Comparison of ENCODE assay signal across 19 mouse cellular contexts in genomic region chr17:74440486-74440885, GRCm38 (mm10). TPM values are rescaled to one million over a fixed set of nuclear protein-coding genes. Genes with fewer than 3 reads are reported as not detected.
DNase-seq lines count a peak whose midpoint lies in the region; ATAC-seq and TF ChIP-seq lines count a peak whose summit lies in the region.
"Had no signal": no experiment of that assay in that cellular context is flagged by ENCODE, and none has a peak within 500 bp of the region (broad histone marks: within the 10 kb centered on the region; RNA-seq: fewer than 3 reads in every experiment).

No protein-coding gene starts in this region.

- no peak overlapping the region for H3K9ac ChIP-seq in lung, postnatal 0 days (replicated peaks; ENCODE audit: low read depth)
- no peak overlapping the region for H3K9ac ChIP-seq in MEL (ENCODE audit: control insufficient read depth, low read depth, low read length, poor library complexity, severe bottlenecking)
- H3K9ac ChIP-seq in kidney, embryonic 14.5 days (ENCODE audit: low read depth, low read length) = no peak overlapping the region
- H3K9ac ChIP-seq in midbrain, embryonic 13.5 days (replicated peaks) = no peak overlapping the region
- H3K9ac ChIP-seq: embryonic facial prominence, embryonic 12.5 days; forebrain, embryonic 13.5 days; liver, embryonic 14.5 days had no signal

- 57% methylated on average over 5 of the region's 5 CpGs for WGBS in lung, postnatal 0 days
- 50% methylated on average over 5 of the region's 5 CpGs for WGBS in lung, adult 2 months
- 70% methylated on average over 5 of the region's 5 CpGs for WGBS in kidney, embryonic 14.5 days
- 90% methylated on average over 5 of the region's 5 CpGs for WGBS in midbrain, embryonic 13.5 days

- DNase-seq in lung, postnatal 0 days (ENCODE audit: low spot score) = peak; percentile 27
- DNase-seq in lung, adult 2 months = no peak
- peak; percentile 74 for DNase-seq in MEL (ENCODE audit: low read depth, low spot score)
- DNase-seq in splenic B cell, adult 2 months (ENCODE audit: low read depth, low spot score) = peak; percentile 77
- DNase-seq: cerebellum, adult 9-10 months; gastrocnemius, postnatal 10 days; kidney, adult 9 months; kidney, postnatal 36 days; layer of hippocampus, adult 9-11 months; lung, postnatal 10 days; right cerebral cortex, postnatal 4 days had no signal

- TF ChIP-seq RAD21 in MEL (IDR thresholded peaks at IDR 0.05; ENCODE audit: low read depth, low read length) = no peak

- H3K9me3 ChIP-seq in lung, postnatal 0 days (ENCODE audit: low read length) = no peaks in the 10 kb centered on the region
- H3K9me3 ChIP-seq in MEL (replicated peaks; ENCODE audit: insufficient read depth, low read length) = no peaks in the 10 kb centered on the region
- H3K9me3 ChIP-seq in kidney, embryonic 14.5 days (ENCODE audit: control insufficient read depth, low read length) = no peaks in the 10 kb centered on the region
- no peaks in the 10 kb centered on the region for H3K9me3 ChIP-seq in midbrain, embryonic 13.5 days
- H3K9me3 ChIP-seq: embryonic facial prominence, embryonic 12.5 days; forebrain, embryonic 13.5 days had no signal

- H3K4me3 ChIP-seq in lung, postnatal 0 days (ENCODE audit: low read depth, low read length) = no peak overlapping the region
- H3K4me3 ChIP-seq in lung, adult 2 months (replicated peaks; ENCODE audit: extremely low read depth, low read depth, low read length) = no peak overlapping the region
- H3K4me3 ChIP-seq in MEL (ENCODE audit: control insufficient read depth in 1 of 2, insufficient read depth in 1 of 2, low read depth in 2 of 2, low read length in 2 of 2) = no peak overlapping the region
- H3K4me3 ChIP-seq in kidney, embryonic 14.5 days (ENCODE audit: low read length) = no peak overlapping the region
- H3K4me3 ChIP-seq in midbrain, embryonic 13.5 days (replicated peaks) = no peak overlapping the region
- H3K4me3 ChIP-seq: embryonic facial prominence, embryonic 12.5 days; erythroblast, embryonic 14.5 days; forebrain, embryonic 13.5 days; left cerebral cortex, adult 2 months had no signal

- H3K27me3 ChIP-seq in lung, postnatal 0 days (replicated peaks; ENCODE audit: insufficient read depth, low read length) = no peaks in the 10 kb centered on the region
- H3K27me3 ChIP-seq in MEL (ENCODE audit: control insufficient read depth in 1 of 2, insufficient read depth in 2 of 2, low read length in 2 of 2) = no peaks in the 10 kb centered on the region
- no peaks in the 10 kb centered on the region for H3K27me3 ChIP-seq in splenic B cell, adult 2 months (ENCODE audit: control insufficient read depth, insufficient read depth, low read length, poor library complexity, severe bottlenecking)
- no peaks in the 10 kb centered on the region for H3K27me3 ChIP-seq in kidney, embryonic 14.5 days (ENCODE audit: control insufficient read depth, insufficient read depth, low read length)
- H3K27me3 ChIP-seq in midbrain, embryonic 13.5 days = no peaks in the 10 kb centered on the region
- H3K27me3 ChIP-seq: embryonic facial prominence, embryonic 12.5 days; forebrain, embryonic 13.5 days had no signal

- H3K36me3 ChIP-seq in lung, postnatal 0 days (ENCODE audit: insufficient read depth, low read length) = no peaks in the 10 kb centered on the region
- peaks cover 0 to 6% of the 10 kb centered on the region in 2 experiments; a peak in 2 of 4 replicates for H3K36me3 ChIP-seq in MEL (ENCODE audit: control insufficient read depth in 1 of 2, insufficient read depth in 2 of 2, low read length in 2 of 2)
- peaks cover 7% of the 10 kb centered on the region; the same call in 1 of the 2 replicates for H3K36me3 ChIP-seq in splenic B cell, adult 2 months (ENCODE audit: control insufficient read depth, insufficient read depth, low read length, poor library complexity, severe bottlenecking)
- no peaks in the 10 kb centered on the region for H3K36me3 ChIP-seq in kidney, embryonic 14.5 days (ENCODE audit: control insufficient read depth, insufficient read depth, low read length)
- H3K36me3 ChIP-seq in midbrain, embryonic 13.5 days = no peaks in the 10 kb centered on the region
- H3K36me3 ChIP-seq: embryonic facial prominence, embryonic 12.5 days had no signal

- TF ChIP-seq POLR2A in lung, adult 2 months (IDR thresholded peaks at IDR 0.05; ENCODE audit: borderline replicate concordance, extremely low read depth, low read depth, low read length) = no peak
- TF ChIP-seq POLR2A in MEL (IDR thresholded peaks at IDR 0.05; ENCODE audit: control insufficient read depth in 1 of 2, insufficient read depth in 1 of 2, low read depth in 1 of 2, low read length in 2 of 2, poor library complexity in 1 of 2) = no peak

- no peak overlapping the region for H3K4me2 ChIP-seq in lung, postnatal 0 days (replicated peaks; ENCODE audit: low read depth, low read length)
- no peak overlapping the region for H3K4me2 ChIP-seq in kidney, embryonic 14.5 days (replicated peaks; ENCODE audit: low read depth, low read length)
- no peak overlapping the region for H3K4me2 ChIP-seq in midbrain, embryonic 13.5 days (replicated peaks)
- H3K4me2 ChIP-seq: embryonic facial prominence, embryonic 12.5 days; forebrain, embryonic 13.5 days had no signal

- H3K79me2 ChIP-seq in MEL (ENCODE audit: control insufficient read depth, insufficient read depth, low read length, poor library complexity) = no peaks in the 10 kb centered on the region

- TF ChIP-seq CTCF in lung, postnatal 0 days (IDR thresholded peaks at IDR 0.05) = no peak
- TF ChIP-seq CTCF in lung, adult 2 months (IDR thresholded peaks at IDR 0.05; ENCODE audit: insufficient read depth, low read length) = no peak
- TF ChIP-seq CTCF in MEL (IDR thresholded peaks at IDR 0.05 in 2 of 3, conservative IDR thresholded peaks at IDR 0.05 in 1 of 3; ENCODE audit: control insufficient read depth in 1 of 3, insufficient read depth in 1 of 3, low read depth in 2 of 3, low read length in 3 of 3, poor library complexity in 1 of 3, severe bottlenecking in 1 of 3) = no peak

- no peaks in the 10 kb centered on the region for H3K4me1 ChIP-seq in lung, postnatal 0 days (ENCODE audit: insufficient read depth, low read depth, low read length)
- no peaks in the 10 kb centered on the region for H3K4me1 ChIP-seq in lung, adult 2 months (ENCODE audit: control insufficient read depth, insufficient read depth, low read length)
- peaks cover 0 to 6% of the 10 kb centered on the region in 2 experiments; a peak in 2 of 4 replicates for H3K4me1 ChIP-seq in MEL (ENCODE audit: control insufficient read depth in 1 of 2, insufficient read depth in 2 of 2, low read length in 2 of 2)
- H3K4me1 ChIP-seq in kidney, embryonic 14.5 days (ENCODE audit: control insufficient read depth, insufficient read depth, low read length) = no peaks in the 10 kb centered on the region
- no peaks in the 10 kb centered on the region for H3K4me1 ChIP-seq in midbrain, embryonic 13.5 days (replicated peaks)
- H3K4me1 ChIP-seq: embryonic facial prominence, embryonic 12.5 days; forebrain, embryonic 13.5 days had no signal

- ATAC-seq in lung, postnatal 0 days = no peak
- peak; percentile 97 to 98 for ATAC-seq in hematopoietic stem cell, adult 5-6 weeks (replicated peaks in 1 of 2; ENCODE audit: insufficient read depth in 1 of 2, low FRiP score in 2 of 2, low TSS enrichment in 1 of 2, low read depth in 1 of 2, poor library complexity in 2 of 2, severe bottlenecking in 2 of 2)
- ATAC-seq in kidney, embryonic 14.5 days (ENCODE audit: low FRiP score, low TSS enrichment) = no peak
- ATAC-seq in midbrain, embryonic 13.5 days = no peak
- ATAC-seq: forebrain, embryonic 13.5 days had no signal

- no peak overlapping the region for H3K27ac ChIP-seq in lung, postnatal 0 days (ENCODE audit: low read length)
- no peak overlapping the region for H3K27ac ChIP-seq in MEL (ENCODE audit: control insufficient read depth, low read depth, low read length)
- H3K27ac ChIP-seq in kidney, embryonic 14.5 days (ENCODE audit: low read depth, low read length) = no peak overlapping the region
- no peak overlapping the region for H3K27ac ChIP-seq in midbrain, embryonic 13.5 days
- H3K27ac ChIP-seq: embryonic facial prominence, embryonic 12.5 days; forebrain, embryonic 13.5 days; left cerebral cortex, adult 2 months; liver, embryonic 14.5 days had no signal

- TF ChIP-seq EP300 in lung, postnatal 0 days (IDR thresholded peaks at IDR 0.05) = no peak
- no peak for TF ChIP-seq EP300 in MEL (IDR thresholded peaks at IDR 0.05; ENCODE audit: low read depth in 1 of 2, low read length in 2 of 2)

TF ChIP-seq in MEL, 35 proteins besides CTCF, POLR2A, EP300 and RAD21 (continues in another document):
- no peak for TF ChIP-seq POLR2AphosphoS5 (IDR thresholded peaks at IDR 0.05; ENCODE audit: borderline replicate concordance, low read depth, low read length)

RNA-seq across cellular contexts. Expression of gene Nlrc4, which starts 18.5 kb away (rescaled TPM):
- polyA plus RNA-seq in lung, postnatal 0 days (2015; fragmentation: Nextera tagmentation; extraction: Ambion mirVana) = 0.53 and 0.77 TPM in 2 replicates
- polyA plus RNA-seq in lung, adult 2 months (2012; rRNA removed) = 0.52 and 0.62 TPM in 2 replicates
- total RNA-seq in MEL (2012; rRNA removed) = 0.04 and 0.10 TPM in 2 replicates
- under 1 TPM in 1 of 2 experiments, not detected in 1; 0.47 TPM for polyA plus RNA-seq in MEL (2012; ENCODE audit: insufficient read depth in 1 of 2, insufficient read length in 2 of 2, low read depth in 1 of 2, low replicate concordance in 2 of 2, missing spikeins in 1 of 2)
- total RNA-seq in hematopoietic stem cell, adult 5-6 weeks (2017) = 1.7 and 3.2 TPM in 2 replicates
- 0.41 and 0.43 TPM in 2 replicates for polyA plus RNA-seq in kidney, embryonic 14.5 days (2014; fragmentation: Nextera tagmentation; extraction: Ambion mirVana)
- 0.31 and 0.39 TPM in 2 replicates for polyA plus RNA-seq in midbrain, embryonic 13.5 days (2015; fragmentation: Nextera tagmentation; extraction: Ambion mirVana)
- polyA plus RNA-seq: erythroblast, embryonic 14.5 days had no signal

RNA-seq across cellular contexts. Expression of gene Slc30a6, which starts 45.1 kb away (rescaled TPM):
- polyA plus RNA-seq in lung, postnatal 0 days (2015; fragmentation: Nextera tagmentation; extraction: Ambion mirVana) = 26.7 and 28.6 TPM in 2 replicates
- polyA plus RNA-seq in lung, adult 2 months (2012; rRNA removed) = 14.8 and 20.5 TPM in 2 replicates
- 13.9 and 15.5 TPM in 2 replicates for total RNA-seq in MEL (2012; rRNA removed)
- 10 to 100 TPM in 1 of 2 experiments, not detected in 1; 19.4 TPM for polyA plus RNA-seq in MEL (2012; ENCODE audit: insufficient read depth in 1 of 2, insufficient read length in 2 of 2, low read depth in 1 of 2, low replicate concordance in 2 of 2, missing spikeins in 1 of 2)
- total RNA-seq in hematopoietic stem cell, adult 5-6 weeks (2017) = 12.9 and 16.6 TPM in 2 replicates
- 46.2 and 47.4 TPM in 2 replicates for polyA plus RNA-seq in kidney, embryonic 14.5 days (2014; fragmentation: Nextera tagmentation; extraction: Ambion mirVana)
- polyA plus RNA-seq in midbrain, embryonic 13.5 days (2015; fragmentation: Nextera tagmentation; extraction: Ambion mirVana) = 29.9 and 33.6 TPM in 2 replicates

RNA-seq across cellular contexts. Expression of gene Yipf4, which starts 48.8 kb away (rescaled TPM):
- polyA plus RNA-seq in lung, postnatal 0 days (2015; fragmentation: Nextera tagmentation; extraction: Ambion mirVana) = 106 and 112 TPM in 2 replicates
- polyA plus RNA-seq in lung, adult 2 months (2012; rRNA removed) = 66.3 and 194 TPM in 2 replicates
- 24.3 and 24.4 TPM in 2 replicates for total RNA-seq in MEL (2012; rRNA removed)
- polyA plus RNA-seq in MEL (2012; ENCODE audit: insufficient read depth in 1 of 2, insufficient read length in 2 of 2, low read depth in 1 of 2, low replicate concordance in 2 of 2, missing spikeins in 1 of 2) = 10 to 100 TPM in 1 of 2 experiments, not detected in 1; 31.7 TPM
- 45.7 and 57.2 TPM in 2 replicates for total RNA-seq in hematopoietic stem cell, adult 5-6 weeks (2017)
- polyA plus RNA-seq in kidney, embryonic 14.5 days (2014; fragmentation: Nextera tagmentation; extraction: Ambion mirVana) = 59.8 and 72.9 TPM in 2 replicates
- 54.1 and 58.2 TPM in 2 replicates for polyA plus RNA-seq in midbrain, embryonic 13.5 days (2015; fragmentation: Nextera tagmentation; extraction: Ambion mirVana)

Comparison
In these comparisons a context has a peak if more than half of its experiments do, and no peak if none do; other contexts are left out.
1. ATAC-seq: peak in hematopoietic stem cell, adult 5-6 weeks (2 of 2); none in lung, postnatal 0 days (single experiment), kidney, embryonic 14.5 days (single experiment) and midbrain, embryonic 13.5 days (single experiment).